Mouse (Mus musculus): ENCODE measurements around the gene Def6.

The Def6 gene

DNA sequence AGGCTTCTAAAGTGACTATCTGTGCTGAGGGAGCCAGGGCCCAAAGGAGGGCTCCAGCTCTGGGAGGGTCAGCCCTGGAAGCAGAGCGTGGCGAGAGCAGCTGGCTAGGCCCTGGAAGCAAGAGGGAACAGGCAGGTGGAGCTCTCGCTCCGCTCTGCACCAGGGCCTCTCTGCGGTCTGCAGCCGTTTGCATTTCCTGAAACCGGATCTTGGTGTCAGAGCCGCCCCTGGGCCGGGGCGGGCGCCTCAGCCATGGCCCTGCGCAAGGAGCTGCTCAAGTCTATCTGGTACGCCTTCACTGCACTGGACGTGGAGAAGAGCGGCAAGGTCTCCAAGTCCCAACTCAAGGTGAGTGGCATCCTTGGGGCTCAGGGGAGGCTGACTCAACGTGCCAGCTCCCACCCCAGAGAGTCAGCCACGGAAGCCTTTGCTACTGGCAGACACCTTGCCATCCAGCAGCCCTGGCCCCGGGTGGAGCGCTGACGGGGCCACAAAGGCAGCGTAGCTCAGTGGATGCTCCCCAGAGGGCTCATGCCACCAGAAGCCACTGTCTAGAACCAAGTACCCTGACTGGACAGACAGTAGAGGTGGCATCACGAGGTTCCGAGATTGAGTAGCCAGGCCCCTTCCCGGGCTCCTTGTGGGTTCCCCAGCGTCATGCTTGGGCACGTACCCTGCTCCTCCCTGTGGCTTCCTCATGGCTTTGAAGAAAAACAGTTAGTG, at the start of gene Def6:
Gene Def6, plus strand, starts transcription at position 188 of the 723 bp plus-strand sequence.
- DNase-seq (ENCODE audit: low read depth, low spot score): peak; percentile 93

DNA sequence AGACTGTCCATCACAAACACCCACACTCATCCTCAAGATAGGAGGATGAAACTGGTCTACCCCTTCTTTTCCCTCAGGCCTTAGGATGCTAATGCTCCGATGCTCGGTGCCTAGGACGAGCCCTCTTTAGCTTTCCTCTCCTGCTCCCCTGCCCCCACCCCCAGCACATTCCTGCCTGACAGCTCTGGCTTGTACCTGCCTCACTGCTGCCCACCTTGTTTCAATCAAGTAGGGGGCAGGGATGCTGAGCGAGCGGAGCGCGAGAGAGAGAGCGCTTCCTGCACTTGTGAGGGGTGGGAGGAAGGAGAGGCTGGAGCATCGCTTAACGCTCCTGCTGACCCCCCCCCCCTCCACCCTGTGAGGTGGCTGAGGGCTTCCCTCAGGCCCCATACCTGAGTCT, 47.2 kb upstream of the Def6 start:
- no peak for DNase-seq (ENCODE audit: low read depth, low spot score)

DNA sequence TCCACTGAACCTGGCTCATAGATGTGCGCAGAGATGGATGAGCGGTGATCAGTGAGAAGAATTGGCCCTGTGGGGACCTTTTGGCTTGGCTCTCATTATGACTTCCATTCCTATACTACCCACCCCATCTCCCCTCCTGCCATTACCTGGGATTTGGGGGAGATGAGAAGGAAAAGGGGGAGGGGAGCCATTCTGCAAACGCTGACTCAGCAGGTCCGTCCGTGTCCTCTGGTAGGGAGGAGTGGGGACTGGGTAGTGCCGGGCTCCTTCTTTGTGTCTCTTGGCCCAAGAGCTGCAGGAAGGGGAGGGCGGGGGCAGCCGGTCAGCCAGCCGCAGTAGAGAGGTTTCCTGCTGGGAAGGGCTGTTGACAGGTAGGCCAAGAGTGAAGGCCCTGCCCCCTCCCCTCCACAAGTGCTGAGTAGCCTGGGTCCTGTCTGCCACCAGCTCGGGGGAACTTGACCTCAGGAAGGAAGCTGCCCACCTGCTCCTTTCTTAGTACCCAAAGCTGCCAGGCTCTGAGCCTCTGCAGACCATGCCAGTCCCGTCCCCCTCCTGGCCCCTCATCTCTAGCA, 46.2 kb upstream of the Def6 start:
- DNase-seq (ENCODE audit: low read depth, low spot score): no peak

DNA sequence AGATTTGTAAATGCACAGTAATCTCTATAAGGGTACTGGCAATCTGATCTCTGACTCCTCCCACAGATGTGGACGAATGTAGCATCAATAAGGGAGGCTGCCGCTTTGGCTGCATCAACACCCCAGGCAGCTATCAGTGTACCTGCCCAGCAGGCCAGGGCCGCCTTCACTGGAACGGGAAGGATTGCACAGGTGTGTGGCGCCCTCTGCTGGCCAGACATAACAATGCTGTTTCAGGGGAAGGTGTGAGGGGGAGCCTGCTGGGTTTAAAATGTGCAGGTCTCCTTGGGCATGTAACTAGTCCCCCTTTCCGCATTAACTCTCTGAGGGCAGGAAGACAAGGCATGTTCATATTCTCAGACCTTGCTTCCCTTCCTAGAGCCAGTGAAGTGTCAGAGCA, 43.9 kb upstream of the Def6 start:
- peak; percentile 73 for DNase-seq (ENCODE audit: low read depth, low spot score)

DNA sequence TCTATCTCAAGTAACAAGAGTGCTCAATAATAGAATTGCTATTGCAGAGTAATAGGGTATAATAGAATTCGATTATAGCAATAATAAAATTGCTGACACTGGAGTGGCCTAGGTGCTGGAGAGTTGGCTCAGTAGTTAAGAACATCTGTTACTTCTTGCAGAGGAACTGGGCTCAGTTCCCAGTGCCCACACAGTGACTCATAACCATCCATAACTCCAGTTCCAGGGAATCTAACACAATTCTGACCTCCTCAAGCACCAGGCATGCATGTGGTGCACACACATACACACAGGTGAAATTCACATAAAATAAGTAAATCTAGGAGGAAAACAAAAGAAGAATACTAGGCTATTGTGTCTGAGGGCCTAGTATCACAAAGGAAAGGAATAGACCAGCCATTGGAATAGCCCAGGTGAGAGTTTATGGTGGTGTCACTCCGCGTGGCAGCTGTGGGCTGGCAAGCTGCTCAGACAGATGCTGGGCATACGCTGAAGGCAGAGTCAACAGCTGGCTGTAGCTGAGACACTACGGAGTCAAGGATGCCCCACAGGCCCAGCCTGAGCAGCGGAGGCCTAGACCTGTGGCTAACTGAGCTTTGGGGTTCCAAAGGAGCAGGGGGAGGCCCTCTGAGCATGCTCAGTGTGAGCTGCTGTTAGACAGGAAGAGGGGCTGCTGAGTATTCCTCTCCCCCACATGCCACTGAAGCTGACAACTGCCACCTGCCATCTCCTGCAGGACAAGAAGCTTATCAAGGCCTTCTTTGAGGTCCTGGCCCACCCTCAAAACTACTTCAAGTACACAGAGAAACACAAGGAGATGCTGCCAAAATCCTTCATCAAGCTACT, 36.9 kb upstream of the Def6 start:
- no peak for DNase-seq (ENCODE audit: low read depth, low spot score)

DNA sequence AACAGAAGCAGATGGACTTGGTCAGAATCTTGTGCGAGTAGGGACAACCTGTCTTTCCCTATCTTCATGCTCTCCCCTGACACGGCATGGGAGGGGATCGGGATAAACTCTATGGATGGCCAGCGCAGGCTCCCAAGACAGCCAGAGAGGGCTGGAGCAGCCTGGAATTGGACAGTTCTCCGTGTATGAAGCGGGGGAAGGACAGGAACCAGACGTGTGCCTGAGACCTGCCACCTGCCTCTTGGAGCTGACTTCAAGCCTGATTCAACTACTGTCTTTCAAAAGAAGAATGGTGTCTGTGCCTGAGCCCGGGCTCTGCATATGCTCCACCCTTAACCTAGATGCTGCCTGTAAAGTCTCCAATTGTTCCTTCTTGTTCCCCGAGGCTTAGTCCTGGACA, 34.9 kb upstream of the Def6 start:
- DNase-seq (ENCODE audit: low read depth, low spot score): no peak

DNA sequence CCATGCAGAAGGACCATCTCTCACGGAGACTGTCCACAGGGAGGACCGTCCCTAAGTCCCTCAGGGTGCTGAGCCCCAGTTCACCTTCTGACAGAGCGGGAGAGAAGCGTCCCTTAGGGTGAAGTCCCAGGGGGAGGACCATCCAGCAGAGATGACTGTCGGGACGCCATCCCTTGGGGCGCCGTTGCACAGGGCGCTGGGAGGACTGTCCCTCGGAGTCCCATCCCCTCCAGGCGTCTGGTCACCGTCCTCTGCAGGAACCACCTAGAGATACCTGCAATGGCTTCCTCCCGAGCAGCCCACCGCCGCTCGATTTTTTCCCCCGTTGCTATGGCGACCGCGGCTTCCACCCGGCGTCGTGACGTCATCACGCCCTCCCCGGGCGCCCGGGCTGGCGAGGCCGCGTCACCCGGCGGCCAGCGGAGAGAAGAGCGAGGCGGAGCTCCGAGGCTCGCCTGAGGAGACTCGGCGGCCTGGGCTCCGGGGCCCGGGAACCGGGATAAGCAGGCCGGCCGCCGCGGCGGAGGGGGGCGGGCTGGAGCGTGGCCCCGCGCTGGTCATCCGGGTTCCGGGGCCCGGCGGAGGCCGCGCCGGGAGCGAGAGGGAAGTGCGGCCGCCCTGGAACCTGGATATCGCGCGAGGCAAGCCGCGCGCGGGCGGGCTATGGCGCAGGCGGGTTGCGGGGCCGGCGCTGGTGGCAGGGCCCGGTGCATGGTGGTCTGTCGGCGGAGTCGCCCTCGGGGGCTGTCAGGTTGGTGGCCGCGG, 30.6 kb upstream of the Def6 start, which contains the start of gene Zfp523:
Gene Zfp523, plus strand, starts transcription at position 355 of the 765 bp plus-strand sequence.
- peak; percentile 93 for DNase-seq (ENCODE audit: low read depth, low spot score)

DNA sequence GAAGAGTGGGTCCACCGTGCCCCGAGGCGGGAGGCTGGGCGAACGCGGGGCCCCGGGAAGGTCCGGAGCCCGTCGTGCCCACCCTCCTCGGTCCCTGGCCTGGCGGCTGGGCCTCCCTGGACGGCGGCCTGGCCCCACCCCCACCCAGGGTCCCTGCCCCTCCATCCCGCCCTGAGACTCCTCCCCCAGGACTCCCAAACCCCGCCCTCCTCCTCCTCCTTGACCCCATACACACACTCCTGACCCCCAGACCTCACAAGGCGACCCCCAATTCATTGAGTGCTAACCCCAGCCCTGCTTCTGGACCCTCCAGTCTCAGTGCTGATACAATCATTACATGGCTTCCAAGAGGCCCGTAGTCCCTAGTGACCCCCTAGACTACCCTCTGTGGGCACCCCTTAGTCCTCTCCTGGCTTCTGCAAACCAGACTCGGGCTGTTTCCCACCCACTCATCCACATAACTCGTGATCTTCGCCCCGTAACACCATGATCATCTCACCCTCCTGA, 30.0 kb upstream of the Def6 start:
- peak; percentile 36 for DNase-seq (ENCODE audit: low read depth, low spot score)

DNA sequence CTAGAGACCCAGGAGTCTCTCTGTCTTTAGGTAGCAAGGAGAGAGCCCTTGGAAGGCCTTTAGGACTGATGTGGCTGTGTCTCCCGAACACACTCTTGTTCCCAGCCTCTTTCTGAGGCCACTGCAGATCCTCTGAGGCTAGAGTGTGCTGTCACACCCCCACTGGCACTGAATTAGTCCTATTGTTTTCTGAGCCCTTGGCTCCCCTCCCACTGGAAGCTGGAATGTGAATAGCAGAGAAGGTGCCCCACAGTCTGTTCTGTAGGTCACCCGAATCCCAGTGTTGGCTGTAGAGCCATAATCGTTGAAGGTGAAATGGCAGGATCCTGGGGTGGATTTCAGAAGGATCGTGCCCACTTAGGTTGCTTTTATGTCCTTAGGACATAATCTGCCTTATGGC, 27.2 kb upstream of the Def6 start:
- no peak for DNase-seq (ENCODE audit: low read depth, low spot score)

DNA sequence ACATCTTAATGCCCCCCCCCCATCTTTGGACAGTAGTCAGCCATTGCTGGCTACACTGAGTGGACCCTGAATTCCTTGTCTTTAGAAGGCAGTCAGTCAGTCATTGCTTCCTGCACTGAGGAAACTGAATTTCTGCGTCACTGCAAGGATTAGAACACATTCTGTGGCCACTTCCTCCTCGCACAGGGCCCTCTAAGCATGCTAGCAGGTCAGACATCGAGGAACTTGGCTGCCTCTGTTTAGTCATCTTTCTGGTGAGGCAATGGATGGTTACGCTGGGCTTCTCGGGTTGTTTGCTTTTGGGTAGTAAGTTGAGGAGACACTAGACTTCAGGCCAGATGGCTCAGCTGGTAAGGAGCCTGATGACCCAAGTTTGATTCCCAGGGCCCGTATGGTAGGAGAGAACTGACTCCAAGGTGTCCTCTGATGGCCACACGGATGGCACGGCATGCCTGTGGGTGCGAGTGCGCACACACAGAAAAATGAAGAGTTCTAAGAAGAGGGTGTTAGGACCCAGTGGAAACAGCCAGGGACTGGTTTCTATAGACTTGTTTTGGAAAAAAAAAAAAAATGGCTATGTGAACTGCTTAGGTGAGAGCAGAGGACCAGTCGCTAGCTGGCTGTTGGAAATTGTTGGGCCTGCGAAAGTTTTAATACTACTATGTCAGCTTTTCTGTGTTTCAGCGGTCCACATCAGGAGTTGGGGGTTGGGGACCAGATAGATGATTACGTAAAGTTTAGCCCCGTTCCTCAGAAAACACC, 26.6 kb upstream of the Def6 start:
- no peak for DNase-seq (ENCODE audit: low read depth, low spot score)

DNA sequence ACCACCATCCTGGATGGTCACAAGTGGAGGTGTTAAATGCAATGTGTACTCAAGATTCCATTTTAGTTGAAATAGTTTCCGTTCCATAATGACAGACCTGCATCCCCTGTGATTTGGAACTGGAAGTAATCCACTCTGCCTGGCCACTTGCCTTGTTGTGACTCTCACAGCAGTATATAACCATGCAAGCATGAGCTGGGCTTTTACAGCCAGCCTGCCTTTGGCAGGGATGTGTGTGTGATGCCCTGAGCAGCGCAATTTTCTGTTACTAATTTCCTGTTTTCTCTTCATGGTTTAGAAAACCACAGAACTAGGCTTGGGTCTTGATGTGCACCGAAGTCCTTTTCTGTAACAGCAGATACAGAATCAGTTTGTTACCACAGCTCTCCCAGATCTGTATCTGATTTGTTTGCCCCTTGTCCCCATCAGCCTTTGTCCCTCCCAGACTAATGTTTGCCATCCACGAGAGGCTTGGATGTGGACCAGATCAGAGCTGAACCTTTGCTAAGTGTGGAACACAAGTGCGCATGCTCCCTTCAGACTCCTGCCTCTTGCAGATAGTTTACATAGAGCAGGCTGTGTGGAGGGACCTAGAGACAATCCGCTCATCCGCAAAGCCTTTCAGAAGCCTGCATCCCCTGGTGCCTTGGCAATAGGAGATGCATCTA, 22.5 kb upstream of the Def6 start:
- DNase-seq (ENCODE audit: low read depth, low spot score): peak; percentile 33

DNA sequence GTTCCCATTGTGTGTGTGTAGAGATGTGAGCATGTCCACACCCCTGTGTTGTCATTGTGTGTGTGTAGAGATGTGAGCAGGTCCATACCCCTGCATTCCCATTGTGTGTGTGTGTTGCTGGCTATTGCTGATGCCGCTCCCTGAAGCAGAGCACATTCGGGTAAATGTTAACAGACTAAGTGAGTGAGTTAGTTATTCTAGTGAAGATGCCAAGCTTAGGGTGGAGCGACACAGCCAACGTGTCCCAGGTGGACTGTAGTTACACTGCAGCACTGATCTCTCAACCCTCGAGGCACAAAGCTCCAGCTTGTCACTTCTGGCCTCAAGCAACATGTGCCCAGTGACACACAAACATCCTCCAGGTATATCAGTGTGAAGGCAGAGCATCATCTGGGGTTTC, 19.3 kb upstream of the Def6 start:
- DNase-seq (ENCODE audit: low read depth, low spot score): no peak

DNA sequence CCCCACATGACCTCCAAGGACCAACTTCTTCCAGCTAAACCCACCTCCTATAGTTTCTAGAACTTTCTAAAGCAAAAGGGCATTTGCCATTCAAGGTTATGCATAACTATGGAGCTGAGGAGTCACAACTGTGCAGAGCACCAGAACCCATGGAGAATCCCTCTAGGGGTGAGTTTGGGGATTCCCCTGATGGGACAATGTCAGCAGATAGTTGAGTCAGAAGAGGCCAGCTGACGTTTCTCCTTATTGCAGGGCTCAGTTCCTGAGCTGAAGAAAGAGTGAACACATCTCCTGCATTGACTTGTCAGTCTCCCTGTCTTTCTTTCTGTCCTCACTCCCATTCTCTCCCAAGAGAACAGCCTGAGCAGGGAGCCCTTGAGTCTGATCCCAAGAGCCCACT, 14.8 kb upstream of the Def6 start:
- no peak for DNase-seq (ENCODE audit: low read depth, low spot score)

DNA sequence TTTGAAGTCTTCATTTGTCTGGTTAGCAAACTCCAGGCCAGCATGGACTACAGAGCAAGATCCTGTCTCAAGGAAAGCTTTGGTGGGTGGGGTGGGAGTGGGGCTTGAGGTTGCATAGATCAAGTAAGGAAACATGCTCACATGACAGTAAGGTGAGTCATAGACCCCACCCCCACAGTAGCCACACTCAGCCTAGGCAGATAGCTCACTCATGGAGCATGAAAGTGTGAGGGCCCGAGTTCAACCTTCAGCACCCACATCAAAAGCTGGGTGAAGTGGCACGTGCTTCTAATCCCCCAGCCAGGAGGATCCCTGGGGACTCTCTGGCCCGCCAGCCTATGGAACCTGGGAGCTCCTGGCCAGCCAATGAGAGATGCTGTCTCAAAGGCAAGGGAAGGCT, 14.0 kb upstream of the Def6 start:
- peak; percentile 39 for DNase-seq (ENCODE audit: low read depth, low spot score)

DNA sequence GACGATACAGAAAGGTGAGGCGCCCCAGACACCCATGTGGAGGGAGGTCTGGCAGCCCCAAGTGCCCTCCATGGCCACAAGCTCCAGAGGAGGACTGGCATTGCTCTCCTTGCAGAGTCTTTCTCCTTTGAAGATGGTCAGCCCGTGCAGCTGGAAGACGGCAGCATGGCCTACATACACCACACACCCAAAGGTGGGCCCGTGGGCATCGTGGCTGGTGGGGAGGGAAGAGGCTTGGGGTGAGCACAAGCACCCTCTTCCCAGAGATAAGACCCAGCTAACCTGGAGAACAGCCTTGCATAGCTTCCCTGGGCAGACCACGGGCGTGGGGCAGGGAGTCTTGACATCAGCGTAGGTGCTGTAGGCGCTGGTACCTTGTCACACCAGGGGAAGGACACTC, 12.5 kb upstream of the Def6 start:
- no peak for DNase-seq (ENCODE audit: low read depth, low spot score)

DNA sequence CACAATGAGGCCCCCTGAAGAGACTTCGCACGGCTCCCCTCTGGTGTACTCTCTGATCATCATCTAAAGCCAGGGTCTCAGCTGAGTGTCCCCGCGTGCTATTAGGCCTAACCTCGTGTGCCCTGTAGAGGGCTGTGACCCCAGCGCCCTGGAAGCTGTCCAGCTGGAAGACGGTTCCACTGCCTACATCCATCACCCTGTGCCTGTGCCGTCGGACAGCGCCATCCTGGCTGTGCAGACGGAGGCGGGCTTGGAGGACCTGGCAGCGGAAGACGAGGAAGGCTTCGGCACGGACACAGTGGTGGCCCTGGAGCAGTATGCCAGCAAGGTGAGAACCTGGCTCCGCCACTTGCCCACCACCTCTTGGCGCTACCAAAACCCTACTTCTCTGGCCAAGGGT, 9.9 kb upstream of the Def6 start:
- no peak for DNase-seq (ENCODE audit: low read depth, low spot score)

DNA sequence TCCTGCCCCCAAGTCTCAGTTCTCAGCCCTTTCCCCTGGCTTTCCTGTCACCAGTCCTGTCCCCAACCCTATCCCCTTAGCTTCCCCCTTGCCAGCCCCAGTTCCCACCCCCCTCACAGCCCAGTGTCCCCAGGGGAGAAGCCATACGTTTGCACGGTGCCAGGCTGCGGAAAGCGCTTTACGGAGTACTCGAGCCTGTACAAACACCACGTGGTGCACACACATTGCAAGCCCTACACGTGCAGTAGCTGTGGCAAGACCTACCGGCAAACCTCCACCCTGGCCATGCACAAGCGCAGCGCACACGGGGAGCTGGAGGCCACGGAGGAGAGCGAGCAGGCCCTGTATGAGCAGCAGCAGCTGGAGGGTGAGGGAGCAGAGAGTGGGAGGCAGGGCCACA, 5.6 kb upstream of the Def6 start:
- no peak for DNase-seq (ENCODE audit: low read depth, low spot score)

DNA sequence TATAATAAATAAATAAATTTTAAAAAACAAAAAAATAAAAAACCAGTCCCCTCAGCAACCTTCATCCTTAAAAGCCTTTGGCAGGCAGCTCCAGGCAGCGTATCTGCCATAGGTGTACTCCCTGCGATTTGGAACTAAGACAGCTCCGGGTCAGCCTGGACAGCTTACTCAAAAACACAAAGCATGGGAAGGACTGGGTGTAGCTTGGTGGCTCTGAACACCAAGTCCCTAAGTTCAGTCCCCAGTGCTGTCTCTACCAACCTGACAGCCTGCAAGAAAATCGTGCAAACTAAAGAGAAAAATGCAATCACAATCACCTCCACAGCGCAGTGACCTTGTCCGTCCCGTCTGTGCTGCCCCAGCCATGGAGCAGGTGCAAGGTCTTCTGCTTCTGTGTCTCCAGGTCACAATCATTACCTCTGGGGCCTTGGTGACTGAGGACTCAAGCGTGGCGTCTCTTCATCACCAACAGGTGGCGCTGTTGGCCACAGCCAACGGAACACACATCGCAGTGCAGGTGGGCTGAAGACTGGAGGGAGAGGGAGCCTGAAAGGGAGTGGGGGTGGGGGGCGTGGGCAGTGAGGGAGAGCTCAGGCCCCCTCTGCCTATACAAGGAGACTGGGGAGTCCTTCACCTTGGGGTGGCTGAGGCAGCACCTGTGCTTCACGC, 3.4 kb upstream of the Def6 start:
- peak; percentile 81 for DNase-seq (ENCODE audit: low read depth, low spot score)

DNA sequence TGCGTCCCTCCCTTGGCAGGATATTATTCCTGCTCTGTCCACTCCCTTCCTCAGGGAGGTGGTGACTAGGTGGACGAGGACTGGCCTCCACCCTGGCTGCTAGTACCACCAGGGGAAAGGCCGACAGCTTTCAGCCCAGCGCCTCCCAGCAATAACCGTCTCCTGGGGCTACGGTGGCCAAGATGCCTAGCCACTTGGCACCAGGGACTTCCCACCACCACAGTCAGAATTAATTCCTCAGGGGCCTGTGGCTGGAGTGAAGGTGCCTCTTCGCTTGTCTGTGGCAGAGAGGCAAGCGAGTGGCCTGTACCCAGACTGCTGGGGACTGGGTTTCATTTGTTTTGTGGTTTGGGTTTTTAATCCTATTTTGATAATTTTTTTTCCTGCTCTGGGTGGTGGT, 2.1 kb upstream of the Def6 start:
- no peak for DNase-seq (ENCODE audit: low read depth, low spot score)

DNA sequence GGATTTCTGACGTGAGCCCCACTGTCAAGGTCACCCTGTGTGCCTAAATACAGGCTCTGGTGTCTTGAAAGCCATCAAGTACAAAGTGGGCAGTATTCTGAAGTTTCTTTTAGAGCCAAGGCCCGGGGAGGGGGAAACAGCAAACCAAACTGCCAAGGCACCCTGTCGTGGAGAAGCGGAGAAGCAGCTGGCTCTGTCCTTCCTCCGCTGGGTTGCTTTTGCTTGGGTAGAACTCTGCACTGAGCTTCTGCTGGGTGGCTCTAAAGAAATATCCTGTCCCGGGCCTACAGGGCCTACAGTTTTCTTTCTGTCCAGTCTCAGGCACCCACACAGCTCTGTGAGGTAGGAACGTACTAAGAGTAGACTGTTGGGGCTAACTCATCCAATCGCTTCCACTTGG, 486 bp upstream of the Def6 start:
- no peak for DNase-seq (ENCODE audit: low read depth, low spot score)

Measured in CD4-positive helper T cell, adult 2 months (primary cell).